Mouse (Mus musculus) lung, embryonic 16.5 days (tissue): Measurements from ENCODE around the gene Pnpla2. TPM values are rescaled to one million over a fixed set of nuclear protein-coding genes. Genes with fewer than 3 reads are reported as not detected.

Source experiments
- ATAC-seq: fragments of 200-750 bp; cut with Nextera tagmentation; 2 replicates; pipeline ENCODE4 v1.8.0; 2017; ENCODE audit warnings: low read depth, mild to moderate bottlenecking, moderate library complexity
- H3K27ac ChIP-seq: fragments of 300-500 bp; sonication (generic); 2 replicates; pipeline ENCODE4 v1.5.1; 2014; ENCODE audit warnings: mild to moderate bottlenecking, control low read depth, low read length
- H3K27me3 ChIP-seq: fragments of 300-500 bp; sonication (generic); 2 replicates; pipeline ENCODE4 v1.6.1; 2014; ENCODE audit warnings: low read depth, low read length, mixed read lengths; ENCODE audit not compliant: control insufficient read depth, insufficient read depth
- H3K36me3 ChIP-seq: fragments of 300-500 bp; sonication (generic); 2 replicates; pipeline ENCODE4 v1.6.1; 2014; ENCODE audit warnings: low read length; ENCODE audit not compliant: control insufficient read depth, insufficient read depth
- H3K4me1 ChIP-seq: fragments of 300-500 bp; sonication (generic); replicated peaks from 2 replicates; pipeline ENCODE4 v1.6.1; 2014; ENCODE audit warnings: low read length, mixed read lengths; ENCODE audit not compliant: control insufficient read depth, insufficient read depth
- H3K4me2 ChIP-seq: fragments of 300-500 bp; sonication (generic); 2 replicates; pipeline ENCODE4 v1.6.1; 2014; ENCODE audit warnings: low read depth, low read length, control low read depth
- H3K4me3 ChIP-seq: fragments of 300-500 bp; sonication (generic); 2 replicates; pipeline ENCODE4 v1.5.1; 2014; ENCODE audit warnings: mild to moderate bottlenecking, low read length, control low read depth
- H3K9ac ChIP-seq: fragments of 300-500 bp; sonication (generic); 2 replicates; pipeline ENCODE4 v1.6.1; 2014; ENCODE audit warnings: low read length, control low read depth
- H3K9me3 ChIP-seq: fragments of 300-500 bp; sonication (generic); 2 replicates; pipeline ENCODE4 v1.6.1; 2016; ENCODE audit warnings: low read length; ENCODE audit not compliant: control insufficient read depth
- WGBS: fragments of 180-500 bp; shearing (Covaris S2); extraction: QIAGEN DNeasy Blood & Tissue Kit; methylation state at CpG from one replicate; pipeline ENCODE4 v1.1.7; 2014; 5-methylcytosine and 5-hydroxymethylcytosine counted together
- polyA plus RNA-seq: library from polyadenylated mRNA; unstranded; fragments of >200 nt; fragmentation: Nextera tagmentation; extraction: Ambion mirVana; gene quantifications from 2 replicates; pipeline ENCODE4 v1.2.1, GENCODE M21; 2015

The Pnpla2 gene
- polyA plus RNA-seq, 1 experiment from 2014 or later, result 46.2 TPM

- H3K9ac ChIP-seq, result no peak overlapping the region
- 94% methylated on average over 14 of the region's 14 CpGs for WGBS
- H3K4me3 ChIP-seq, result no peak overlapping the region
- H3K36me3 ChIP-seq, result 0 out of 2 replicates have a peak, but pooled peaks cover 6% of the 10 kb centered on the region
- H3K4me1 ChIP-seq, result peaks cover 41% of the 10 kb centered on the region
- no peak for ATAC-seq
- peaks cover 14% of the 10 kb centered on the region for H3K27me3 ChIP-seq
- H3K9me3 ChIP-seq, result no peaks in the 10 kb centered on the region
- no peak overlapping the region for H3K27ac ChIP-seq
- no peak overlapping the region for H3K4me2 ChIP-seq
Observed at GRCm38 (mm10) chr7:141457236-141457635, 2.2 kb downstream of the Pnpla2 start.

- Histone ChIP-seq H3K27ac (no peak overlapping the region), H3K27me3 (peaks cover 17% of the 10 kb centered on the region), H3K36me3 (0 out of 2 replicates have a peak, but pooled peaks cover 6% of the 10 kb centered on the region), H3K4me2 (no peak overlapping the region), H3K9ac (no peak overlapping the region), H3K4me3 (no peak overlapping the region), H3K9me3 (no peaks in the 10 kb centered on the region), H3K4me1 (peaks cover 44% of the 10 kb centered on the region)
- no peak for ATAC-seq
- WGBS, result 75% methylated on average over 15 of the region's 15 CpGs
Observed at GRCm38 (mm10) chr7:141457986-141458660, 3.1 kb downstream of the Pnpla2 start.

GRCm38 (mm10) chr7:141458661-141459060 is 3.7 kb downstream of the Pnpla2 start:
- no peak overlapping the region for H3K27ac ChIP-seq
- H3K9me3 ChIP-seq, result no peaks in the 10 kb centered on the region
- no peak overlapping the region for H3K9ac ChIP-seq
- peaks cover 41% of the 10 kb centered on the region for H3K4me1 ChIP-seq
- no peak overlapping the region for H3K4me3 ChIP-seq
- no peak overlapping the region for H3K4me2 ChIP-seq
- WGBS, result 91% methylated on average over 11 of the region's 11 CpGs
- 0 out of 2 replicates have a peak, but pooled peaks cover 6% of the 10 kb centered on the region for H3K36me3 ChIP-seq
- H3K27me3 ChIP-seq, result peaks cover 23% of the 10 kb centered on the region
- ATAC-seq, result no peak

GRCm38 (mm10) chr7:141459301-141459711 is 4.3 kb downstream of the Pnpla2 start:
- 88% methylated on average over 17 of the region's 17 CpGs for WGBS

GRCm38 (mm10) chr7:141460001-141460390 is 5.0 kb downstream of the Pnpla2 start:
- WGBS, result 30% methylated on average over 5 of the region's 5 CpGs
- no peak overlapping the region for H3K9ac ChIP-seq
- no peak overlapping the region for H3K4me3 ChIP-seq
- no peak for ATAC-seq
- H3K4me2 ChIP-seq, result no peak overlapping the region
- peaks cover 34% of the 10 kb centered on the region for H3K27me3 ChIP-seq
- 0 out of 2 replicates have a peak, but pooled peaks cover 6% of the 10 kb centered on the region for H3K36me3 ChIP-seq
- peak overlapping the region; percentile 47 for H3K27ac ChIP-seq
- peaks cover 46% of the 10 kb centered on the region for H3K4me1 ChIP-seq
- H3K9me3 ChIP-seq, result no peaks in the 10 kb centered on the region

More at GRCm38 (mm10) chr7:141459301-141459711, 4.3 kb downstream of the Pnpla2 start:
- H3K4me3 ChIP-seq, result no peak overlapping the region
- H3K4me1 ChIP-seq, result peaks cover 45% of the 10 kb centered on the region
- no peak overlapping the region for H3K4me2 ChIP-seq
- 0 out of 2 replicates have a peak, but pooled peaks cover 6% of the 10 kb centered on the region for H3K36me3 ChIP-seq
- H3K27me3 ChIP-seq, result peaks cover 29% of the 10 kb centered on the region
- no peak for ATAC-seq
- H3K9me3 ChIP-seq, result no peaks in the 10 kb centered on the region
- no peak overlapping the region for H3K27ac ChIP-seq
- no peak overlapping the region for H3K9ac ChIP-seq

DNA sequence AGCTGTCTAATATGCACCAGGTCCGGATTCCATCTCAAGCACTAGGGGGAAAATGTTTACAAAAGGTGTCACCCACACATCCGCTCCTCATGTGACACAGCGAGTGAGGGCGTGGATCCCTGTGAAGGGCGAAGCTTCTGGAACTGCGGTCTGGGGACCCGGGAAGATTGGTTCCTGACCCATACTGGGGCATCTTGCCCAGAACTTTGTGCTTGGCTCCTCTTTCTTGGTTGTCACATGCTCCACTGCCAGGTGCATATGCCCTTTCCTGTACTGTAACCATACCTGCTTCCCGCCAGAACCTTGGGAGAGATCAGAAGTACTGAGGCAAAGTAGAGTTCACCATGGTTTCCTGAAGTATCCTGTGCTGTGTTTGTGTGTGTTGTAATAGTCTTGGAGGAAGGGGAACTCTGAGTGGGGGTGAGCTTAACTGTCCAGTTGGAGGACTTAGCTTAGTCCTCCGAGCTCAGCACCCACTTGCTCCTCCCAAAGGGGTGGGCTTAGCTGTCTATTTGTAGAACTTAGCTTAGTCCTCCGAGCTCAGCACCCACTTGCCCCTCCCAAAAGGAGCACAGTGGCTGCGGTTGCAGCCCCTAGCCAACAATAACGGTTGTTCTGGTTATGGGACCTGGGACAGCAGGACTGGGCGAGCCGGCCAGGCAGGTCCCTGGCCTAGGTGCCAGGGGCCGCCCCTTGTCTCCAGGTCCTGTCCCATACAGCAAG is 5.6 kb downstream of the Pnpla2 start, which contains the start of gene Cracr2b:
Cracr2b (plus strand) TSS at position 704 of the 723 bp plus-strand sequence.
- Histone ChIP-seq H3K4me1 (peaks cover 50% of the 10 kb centered on the region), H3K9ac (peak within 1 kb of the TSS; percentile 74), H3K4me3 (peak within 1 kb of the TSS; percentile 54), H3K36me3 (0 out of 2 replicates have a peak, but pooled peaks cover 6% of the 10 kb centered on the region), H3K9me3 (no peaks in the 10 kb centered on the region), H3K27ac (peak within 1 kb of the TSS; percentile 47), H3K4me2 (peak within 1 kb of the TSS; percentile 79), H3K27me3 (peaks cover 38% of the 10 kb centered on the region)
- WGBS, result 44% methylated on average over 15 of the region's 15 CpGs
- ATAC-seq, result 0 out of 2 replicates have a peak, but pooled peaks have one; percentile 4

DNA sequence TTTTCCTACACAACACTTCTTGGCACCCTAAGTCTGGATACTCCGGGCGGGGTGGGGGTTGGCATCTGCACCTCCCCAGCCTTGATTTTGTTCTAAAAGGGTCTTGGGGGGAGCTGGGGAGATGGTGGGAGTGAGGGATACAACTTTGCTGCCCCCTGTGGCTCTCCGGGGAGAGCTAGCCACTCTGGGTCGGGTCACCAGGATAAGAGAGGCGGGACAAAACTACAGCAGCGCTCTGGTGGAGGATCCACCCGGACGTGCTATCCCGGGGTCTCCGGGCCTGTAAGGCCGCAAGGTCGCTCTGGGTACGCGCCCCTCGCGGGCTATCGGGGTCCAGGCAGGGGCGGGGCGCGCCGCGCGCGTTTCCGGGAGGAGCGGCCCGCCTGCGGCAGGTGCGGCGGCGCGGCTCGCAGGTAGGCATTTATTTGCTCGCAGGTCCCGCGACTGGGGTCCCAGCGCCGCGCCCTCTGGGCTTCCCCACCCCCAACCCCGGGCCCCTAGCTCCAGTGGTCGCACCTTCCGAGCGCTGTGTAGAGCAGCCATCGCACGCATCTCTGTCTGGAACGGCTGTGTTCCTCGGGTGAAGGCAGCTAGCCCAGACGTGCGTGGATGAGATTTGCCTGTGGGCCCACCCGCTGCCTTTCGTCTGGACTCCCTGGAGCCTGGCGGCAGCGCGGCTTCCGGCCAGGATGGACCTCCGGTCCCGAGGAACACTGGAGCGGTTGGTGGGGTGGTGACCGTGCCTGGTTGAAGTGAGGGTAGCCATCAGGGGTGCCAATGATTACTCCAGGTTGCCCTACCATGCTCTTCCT is 6.7 kb downstream of the Pnpla2 start:
- WGBS, result 2% methylated on average over 55 of the region's 59 CpGs
- peaks cover 48% of the 10 kb centered on the region for H3K4me1 ChIP-seq

DNA sequence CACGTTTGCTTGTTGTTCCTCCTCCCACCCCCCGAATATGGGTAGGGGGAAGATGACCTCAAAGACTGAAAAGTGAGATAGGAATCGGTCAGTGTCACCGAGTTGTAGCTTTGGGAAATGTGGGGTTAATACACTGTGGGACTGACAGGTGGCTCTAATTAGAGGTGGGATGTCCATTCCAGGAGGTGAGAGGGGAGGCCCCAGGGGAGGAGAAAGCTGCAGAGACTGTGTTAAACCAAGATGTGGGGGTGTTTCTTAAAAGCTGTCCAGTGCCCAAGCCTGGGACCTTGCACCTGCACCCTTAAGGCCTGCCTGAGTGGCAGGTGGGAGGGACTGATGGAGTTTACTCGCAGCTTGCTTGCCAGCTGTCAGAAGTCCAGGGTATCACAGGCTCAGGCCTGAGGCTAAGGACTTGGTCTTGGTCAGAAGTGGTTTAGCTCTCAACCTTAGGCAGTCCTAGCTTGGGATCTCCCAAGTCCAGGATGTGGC is 7.4 kb downstream of the Pnpla2 start:
- H3K9ac ChIP-seq, result peak overlapping the region; percentile 74

More for the DNA sequence above, 6.7 kb downstream of the Pnpla2 start:
- peak overlapping the region; percentile 79 for H3K4me2 ChIP-seq
- peak overlapping the region; percentile 54 for H3K4me3 ChIP-seq
- H3K27ac ChIP-seq, result peak overlapping the region; percentile 44
- peak overlapping the region; percentile 74 for H3K9ac ChIP-seq
- H3K27me3 ChIP-seq, result peaks cover 38% of the 10 kb centered on the region
- H3K9me3 ChIP-seq, result no peaks in the 10 kb centered on the region
- peak; percentile 15; the same call in 1 of the 2 replicates for ATAC-seq
- H3K36me3 ChIP-seq, result 0 out of 2 replicates have a peak, but pooled peaks cover 6% of the 10 kb centered on the region

More for the DNA sequence above, 7.4 kb downstream of the Pnpla2 start:
- ATAC-seq, result no peak
- 11% methylated on average over 5 of the region's 5 CpGs for WGBS
- H3K9me3 ChIP-seq, result no peaks in the 10 kb centered on the region
- H3K4me2 ChIP-seq, result peak overlapping the region; percentile 79
- peak overlapping the region; percentile 44; the same call in 1 of the 2 replicates for H3K27ac ChIP-seq
- peak overlapping the region; percentile 54 for H3K4me3 ChIP-seq
- 0 out of 2 replicates have a peak, but pooled peaks cover 6% of the 10 kb centered on the region for H3K36me3 ChIP-seq
- H3K27me3 ChIP-seq, result peaks cover 38% of the 10 kb centered on the region
- H3K4me1 ChIP-seq, result peaks cover 52% of the 10 kb centered on the region
